Mouse (Mus musculus) small intestine, adult 2 months (tissue): ENCODE measurements around the gene C77080. TPM values are rescaled to one million over a fixed set of nuclear protein-coding genes. Genes with fewer than 3 reads are reported as not detected.

ENCODE experiments used
- H3K27ac ChIP-seq: fragments of 200-500 bp; 2 replicates; pipeline ENCODE4 v1.5.1; 2012; ENCODE audit warnings: low read depth, low read length, control low read depth, inconsistent platforms; ENCODE audit not compliant: insufficient read depth
- H3K27me3 ChIP-seq: fragments of 200-500 bp; 2 replicates; pipeline ENCODE4 v1.6.1; 2012; ENCODE audit warnings: mild to moderate bottlenecking, moderate library complexity, low read length, inconsistent platforms; ENCODE audit not compliant: control insufficient read depth, insufficient read depth
- H3K36me3 ChIP-seq: fragments of 200-500 bp; 2 replicates; pipeline ENCODE4 v1.6.1; 2012; ENCODE audit warnings: mild to moderate bottlenecking, low read length, control low read depth, inconsistent platforms; ENCODE audit not compliant: control insufficient read depth, insufficient read depth
- H3K4me1 ChIP-seq: fragments of 200-500 bp; 2 replicates; pipeline ENCODE4 v1.6.1; 2012; ENCODE audit warnings: low read length, inconsistent platforms, mixed read lengths; ENCODE audit not compliant: control insufficient read depth, insufficient read depth, insufficient read length
- H3K4me3 ChIP-seq: fragments of 200-500 bp; 2 replicates; pipeline ENCODE4 v1.5.1; 2012; ENCODE audit warnings: low read depth, mild to moderate bottlenecking, control low read depth, inconsistent platforms, low read length, moderate library complexity
- CTCF ChIP-seq: fragments of 200-500 bp; IDR thresholded peaks from 2 replicates; pipeline ENCODE4 v1.5.1; 2012; ENCODE audit warnings: low read depth, mild to moderate bottlenecking, control low read depth, inconsistent platforms, low read length, moderate library complexity, mixed read lengths; ENCODE audit not compliant: insufficient replicate concordance, insufficient read length; ENCODE audit errors: extremely low read depth
- POLR2A ChIP-seq: fragments of 200-500 bp; IDR thresholded peaks from 2 replicates; pipeline ENCODE4 v1.6.1; 2012; ENCODE audit warnings: low read depth, mild to moderate bottlenecking, control low read depth, inconsistent platforms, low read length, moderate library complexity
- WGBS: fragments of 180-500 bp; shearing (Covaris S2); methylation state at CpG from one replicate; pipeline ENCODE4 v1.1.7; 2018; 5-methylcytosine and 5-hydroxymethylcytosine counted together
- polyA plus RNA-seq: library from polyadenylated mRNA; depleted of rRNA; stranded (reverse); fragments of >200 nt; gene quantifications from 2 replicates; pipeline ENCODE4 v1.2.3, GENCODE M21; 2012; rRNA removed

C77080 gene
- polyA plus RNA-seq, 1 experiment: 267 TPM

GRCm38 (mm10) chr4:129190538-129190937 lies 70.7 kb downstream of the C77080 start:
- Histone ChIP-seq H3K36me3 (peaks cover 2% of the 10 kb centered on the region; the same call in 1 of the 2 replicates), H3K27me3 (no peaks in the 10 kb centered on the region), H3K27ac (peak overlapping the region; percentile 62; the same call in 1 of the 2 replicates), H3K4me3 (peak overlapping the region; percentile 79), H3K4me1 (peaks cover 7% of the 10 kb centered on the region)
- TF ChIP-seq POLR2A: no peak
- no peak for TF ChIP-seq CTCF
- under 1% methylated on average over 12 of the region's 12 CpGs for WGBS

- Histone ChIP-seq H3K27me3 (no peaks in the 10 kb centered on the region), H3K4me3 (peak within 1 kb of the TSS; percentile 79), H3K4me1 (peaks cover 7% of the 10 kb centered on the region), H3K27ac (peak within 1 kb of the TSS; percentile 62), H3K36me3 (no peaks in the 10 kb centered on the region)
- WGBS: 1% methylated on average over 57 of the region's 58 CpGs
- no peak for TF ChIP-seq CTCF
- peak; percentile 57; the same call in 1 of the 2 replicates for TF ChIP-seq POLR2A
Observed at GRCm38 (mm10) chr4:129189542-129190519, 71.4 kb downstream of the C77080 start, which contains the start of the genes S100pbp and Yars. S100pbp (minus strand) TSS chr4:129189727. Yars (plus strand) TSS chr4:129189760.

GRCm38 (mm10) chr4:129188803-129189541 lies 72.2 kb downstream of the C77080 start:
- WGBS: under 1% methylated on average over 71 of the region's 74 CpGs
- Histone ChIP-seq H3K4me3 (peak overlapping the region; percentile 79), H3K4me1 (peaks cover 5% of the 10 kb centered on the region), H3K27ac (no peak overlapping the region), H3K36me3 (no peaks in the 10 kb centered on the region), H3K27me3 (no peaks in the 10 kb centered on the region)
- no peak for TF ChIP-seq POLR2A
- no peak for TF ChIP-seq CTCF

GRCm38 (mm10) chr4:129188041-129188659 lies 73.1 kb downstream of the C77080 start:
- H3K4me3 ChIP-seq: no peak overlapping the region
- H3K36me3 ChIP-seq: no peaks in the 10 kb centered on the region
- WGBS: 54% methylated on average over 5 of the region's 5 CpGs
- H3K27ac ChIP-seq: no peak overlapping the region
- H3K4me1 ChIP-seq: peaks cover 5% of the 10 kb centered on the region
- no peak for TF ChIP-seq CTCF
- no peak for TF ChIP-seq POLR2A
- H3K27me3 ChIP-seq: no peaks in the 10 kb centered on the region

GRCm38 (mm10) chr4:129179560-129179959 lies 81.6 kb downstream of the C77080 start:
- Histone ChIP-seq H3K27me3 (no peaks in the 10 kb centered on the region), H3K4me3 (no peak overlapping the region), H3K36me3 (peaks cover 12% of the 10 kb centered on the region), H3K4me1 (no peaks in the 10 kb centered on the region), H3K27ac (no peak overlapping the region)
- 58% methylated on average over 1 of the region's 1 CpGs for whole genome bisulfite sequencing
- TF ChIP-seq POLR2A: no peak
- no peak for TF ChIP-seq CTCF

- H3K4me1 ChIP-seq: no peaks in the 10 kb centered on the region
- WGBS: 76% methylated on average over 1 of the region's 1 CpGs
- H3K27ac ChIP-seq: no peak overlapping the region
- TF ChIP-seq CTCF (no peak), POLR2A (no peak)
- peaks cover 7% of the 10 kb centered on the region; the same call in 1 of the 2 replicates for H3K36me3 ChIP-seq
- H3K4me3 ChIP-seq: no peak overlapping the region
- no peaks in the 10 kb centered on the region for H3K27me3 ChIP-seq
Observed at GRCm38 (mm10) chr4:129172529-129172928, 88.7 kb downstream of the C77080 start.

Other genes with a start within 250 kb of the C77080 start
- gene Rnf19b, start 203.1 kb downstream of the C77080 start, polyA plus RNA-seq: 99.3 and 218 TPM in 2 replicates
- 473 and 851 TPM in 2 replicates for gene Tmem54, start 155.9 kb downstream of the C77080 start, polyA plus RNA-seq
- gene Hpca, start 139.4 kb downstream of the C77080 start, polyA plus RNA-seq: 0.56 and 0.72 TPM in 2 replicates
- gene Fndc5, start 124.4 kb downstream of the C77080 start, polyA plus RNA-seq: 0.36 and 0.87 TPM in 2 replicates
- gene S100pbp, start 71.7 kb downstream of the C77080 start, polyA plus RNA-seq: 2.3 and 6.4 TPM in 2 replicates
- gene Yars, start 71.6 kb downstream of the C77080 start, polyA plus RNA-seq: 5.5 and 7.8 TPM in 2 replicates
- gene Sync, start 26.2 kb upstream of the C77080 start, polyA plus RNA-seq: 0.34 and 0.37 TPM in 2 replicates
- 3.7 and 6.1 TPM in 2 replicates for gene Rbbp4, start 74.0 kb upstream of the C77080 start, polyA plus RNA-seq
- gene Zbtb8os, start 74.3 kb upstream of the C77080 start, polyA plus RNA-seq: 5.4 and 9.6 TPM in 2 replicates
- 2.3 and 5.0 TPM in 2 replicates for gene Zbtb8a, start 116.7 kb upstream of the C77080 start, polyA plus RNA-seq
- gene Zbtb8b, start 179.4 kb upstream of the C77080 start, polyA plus RNA-seq: 0.05 TPM in 1 of 2 replicates, not detected in the other
- 13.9 and 24.5 TPM in 2 replicates for gene Bsdc1, start 200.2 kb upstream of the C77080 start, polyA plus RNA-seq
- not detected in 2 replicates for gene Tssk3, start 229.6 kb upstream of the C77080 start, polyA plus RNA-seq
- gene Fam229a, start 229.8 kb upstream of the C77080 start, polyA plus RNA-seq: not detected in 2 replicates